Mouse (Mus musculus): ENCODE measurements around the gene Gch1.

- no peak for TF ChIP-seq CTCF (IDR thresholded peaks at IDR 0.05; ENCODE audit: borderline replicate concordance, insufficient read depth, low read depth, low read length)
- TF ChIP-seq POLR2A (IDR thresholded peaks at IDR 0.05; ENCODE audit: borderline replicate concordance, insufficient read depth, low read length): no peak
Observed at GRCm38 (mm10) chr14:47225931-47226330, 36.7 kb upstream of the Gch1 start.

Data from cerebellum, adult 2 months (tissue).